Mouse (Mus musculus) CD8-positive naive resting alpha-beta T cell, adult 2 months (primary cell): ENCODE results near the gene Parva.

Source experiments
- DNase-seq, 2 experiments: peaks; one replicate each; pipeline ENCODE4 v3.0.0; 2022; ENCODE audit warnings: low read depth in 2 of 2, low spot score in 2 of 2

Parva gene

GRCm38 (mm10) chr7:112599650-112600049 lies 172.3 kb downstream of the Parva start:
- DNase-seq = no peak

GRCm38 (mm10) chr7:112600163-112600562 lies 172.9 kb downstream of the Parva start:
- no peak for DNase-seq

GRCm38 (mm10) chr7:112602966-112603365 lies 175.7 kb downstream of the Parva start:
- DNase-seq = no peak

GRCm38 (mm10) chr7:112603496-112604170 lies 176.3 kb downstream of the Parva start:
- DNase-seq = no peak

- DNase-seq = no peak
Observed at GRCm38 (mm10) chr7:112604209-112604608, 176.9 kb downstream of the Parva start.

- no peak for DNase-seq
Observed at GRCm38 (mm10) chr7:112614046-112614790, 186.9 kb downstream of the Parva start.

GRCm38 (mm10) chr7:112614791-112615668 lies 187.7 kb downstream of the Parva start:
- DNase-seq = no peak

- no peak for DNase-seq
Observed at GRCm38 (mm10) chr7:112620322-112621179, 193.2 kb downstream of the Parva start.

- DNase-seq = no peak
Observed at GRCm38 (mm10) chr7:112627481-112627880, 200.2 kb downstream of the Parva start.

GRCm38 (mm10) chr7:112634505-112635213 lies 207.4 kb downstream of the Parva start:
- DNase-seq = no peak

GRCm38 (mm10) chr7:112635936-112636335 lies 208.6 kb downstream of the Parva start:
- no peak for DNase-seq
